Mouse (Mus musculus) hindbrain, embryonic 16.5 days (tissue): Measurements from ENCODE around the gene Ighmbp2. TPM values are rescaled to one million over a fixed set of nuclear protein-coding genes. Genes with fewer than 3 reads are reported as not detected.

Experiments
- ATAC-seq: fragments of 200-750 bp; cut with Nextera tagmentation; 2 replicates; pipeline ENCODE4 v1.8.0; 2017; ENCODE audit warnings: moderate TSS enrichment, moderate library complexity
- H3K27ac ChIP-seq: fragments of 300-500 bp; sonication (generic); 2 replicates; pipeline ENCODE4 v1.5.1; 2014; ENCODE audit warnings: low read depth, mild to moderate bottlenecking, control low read depth, low read length, moderate library complexity
- H3K27me3 ChIP-seq: fragments of 300-500 bp; sonication (generic); replicated peaks from 2 replicates; pipeline ENCODE4 v1.6.1; 2014; ENCODE audit warnings: low read length; ENCODE audit not compliant: control insufficient read depth, insufficient read depth
- H3K36me3 ChIP-seq: fragments of 300-500 bp; sonication (generic); 2 replicates; pipeline ENCODE4 v1.6.1; 2014; ENCODE audit warnings: mild to moderate bottlenecking, low read length, moderate library complexity, mixed read lengths; ENCODE audit not compliant: control insufficient read depth, insufficient read depth
- H3K4me1 ChIP-seq: fragments of 300-500 bp; sonication (generic); 2 replicates; pipeline ENCODE4 v1.6.1; 2014; ENCODE audit warnings: low read depth, low read length; ENCODE audit not compliant: control insufficient read depth, insufficient read depth
- H3K4me2 ChIP-seq: fragments of 300-500 bp; sonication (generic); 2 replicates; pipeline ENCODE4 v1.6.1; 2014; ENCODE audit warnings: mild to moderate bottlenecking, low read length, control low read depth, moderate library complexity
- H3K4me3 ChIP-seq: fragments of 300-500 bp; sonication (generic); 2 replicates; pipeline ENCODE4 v1.5.1; 2014; ENCODE audit warnings: mild to moderate bottlenecking, low read length, control low read depth, moderate library complexity
- H3K9ac ChIP-seq: fragments of 300-500 bp; sonication (generic); 2 replicates; pipeline ENCODE4 v1.6.1; 2014; ENCODE audit warnings: low read depth, mild to moderate bottlenecking, control low read depth, low read length, moderate library complexity
- H3K9me3 ChIP-seq: fragments of 300-500 bp; sonication (generic); 2 replicates; pipeline ENCODE4 v1.6.1; 2014; ENCODE audit warnings: mild to moderate bottlenecking, low read length, moderate library complexity; ENCODE audit not compliant: control insufficient read depth
- WGBS: fragments of 180-500 bp; shearing (Covaris S2); extraction: QIAGEN DNeasy Blood & Tissue Kit; methylation state at CpG from one replicate; pipeline ENCODE4 v1.1.7; 2014; 5-methylcytosine and 5-hydroxymethylcytosine counted together
- polyA plus RNA-seq: library from polyadenylated mRNA; unstranded; fragments of >200 nt; fragmentation: Nextera tagmentation; extraction: Ambion mirVana; gene quantifications from 2 replicates; pipeline ENCODE4 v1.2.1, GENCODE M21; 2015

Ighmbp2 gene
- polyA plus RNA-seq, 1 experiment from 2014 or later: 11.5 TPM

GRCm38 (mm10) chr19:3268218-3268980, 14.4 kb downstream of the Ighmbp2 start:
- Histone ChIP-seq H3K27ac (no peak overlapping the region), H3K4me3 (no peak overlapping the region), H3K9me3 (no peaks in the 10 kb centered on the region), H3K27me3 (no peaks in the 10 kb centered on the region), H3K36me3 (peaks cover 66% of the 10 kb centered on the region), H3K9ac (no peak overlapping the region), H3K4me2 (no peak overlapping the region), H3K4me1 (no peaks in the 10 kb centered on the region)
- 96% methylated on average over 17 of the region's 17 CpGs for WGBS
- ATAC-seq: no peak

GRCm38 (mm10) chr19:3267340-3267739, 15.5 kb downstream of the Ighmbp2 start:
- H3K36me3 ChIP-seq: peaks cover 57% of the 10 kb centered on the region
- 93% methylated on average over 4 of the region's 4 CpGs for WGBS

GRCm38 (mm10) chr19:3266676-3267075, 16.1 kb downstream of the Ighmbp2 start:
- WGBS: 94% methylated on average over 4 of the region's 4 CpGs
- Histone ChIP-seq H3K4me2 (no peak overlapping the region), H3K27ac (no peak overlapping the region), H3K4me1 (no peaks in the 10 kb centered on the region), H3K36me3 (peaks cover 54% of the 10 kb centered on the region), H3K27me3 (no peaks in the 10 kb centered on the region), H3K9ac (no peak overlapping the region), H3K9me3 (no peaks in the 10 kb centered on the region), H3K4me3 (no peak overlapping the region)
- ATAC-seq: no peak

More at GRCm38 (mm10) chr19:3267340-3267739, 15.5 kb downstream of the Ighmbp2 start:
- ATAC-seq: no peak
- no peaks in the 10 kb centered on the region for H3K4me1 ChIP-seq
- H3K4me2 ChIP-seq: no peak overlapping the region
- H3K4me3 ChIP-seq: no peak overlapping the region
- no peaks in the 10 kb centered on the region for H3K27me3 ChIP-seq
- H3K9ac ChIP-seq: no peak overlapping the region
- H3K27ac ChIP-seq: no peak overlapping the region
- H3K9me3 ChIP-seq: no peaks in the 10 kb centered on the region

- Histone ChIP-seq H3K9ac (no peak overlapping the region), H3K36me3 (peaks cover 55% of the 10 kb centered on the region)
- 90% methylated on average over 4 of the region's 5 CpGs for WGBS
Measured at GRCm38 (mm10) chr19:3266136-3266535, 16.7 kb downstream of the Ighmbp2 start.

GRCm38 (mm10) chr19:3265180-3265579, 17.6 kb downstream of the Ighmbp2 start:
- Histone ChIP-seq H3K9me3 (no peaks in the 10 kb centered on the region), H3K4me2 (no peak overlapping the region), H3K9ac (no peak overlapping the region), H3K36me3 (peaks cover 57% of the 10 kb centered on the region), H3K4me3 (no peak overlapping the region), H3K4me1 (no peaks in the 10 kb centered on the region), H3K27me3 (no peaks in the 10 kb centered on the region), H3K27ac (no peak overlapping the region)
- whole genome bisulfite sequencing: 96% methylated on average over 9 of the region's 9 CpGs
- no peak for ATAC-seq

More at GRCm38 (mm10) chr19:3266136-3266535, 16.7 kb downstream of the Ighmbp2 start:
- Histone ChIP-seq H3K27me3 (no peaks in the 10 kb centered on the region), H3K4me2 (no peak overlapping the region), H3K9me3 (no peaks in the 10 kb centered on the region), H3K4me1 (no peaks in the 10 kb centered on the region), H3K4me3 (no peak overlapping the region), H3K27ac (no peak overlapping the region)
- ATAC-seq: no peak

- over 99% methylated on average over 6 of the region's 6 CpGs for WGBS
- ATAC-seq: no peak
- H3K4me3 ChIP-seq: no peak overlapping the region
- no peaks in the 10 kb centered on the region for H3K27me3 ChIP-seq
- no peaks in the 10 kb centered on the region for H3K9me3 ChIP-seq
- no peak overlapping the region for H3K9ac ChIP-seq
- no peak overlapping the region for H3K4me2 ChIP-seq
- H3K4me1 ChIP-seq: no peaks in the 10 kb centered on the region
- H3K36me3 ChIP-seq: peaks cover 62% of the 10 kb centered on the region
- no peak overlapping the region for H3K27ac ChIP-seq
Measured at GRCm38 (mm10) chr19:3264348-3264747, 18.5 kb downstream of the Ighmbp2 start.

GRCm38 (mm10) chr19:3261764-3262525, 20.9 kb downstream of the Ighmbp2 start:
- H3K4me2 ChIP-seq: no peak overlapping the region
- peak; percentile 42; the same call in 1 of the 2 replicates for ATAC-seq
- H3K9ac ChIP-seq: no peak overlapping the region
- no peak overlapping the region for H3K27ac ChIP-seq
- WGBS: 87% methylated on average over 12 of the region's 12 CpGs
- H3K9me3 ChIP-seq: no peaks in the 10 kb centered on the region
- no peaks in the 10 kb centered on the region for H3K4me1 ChIP-seq
- peaks cover 51% of the 10 kb centered on the region for H3K36me3 ChIP-seq
- H3K27me3 ChIP-seq: no peaks in the 10 kb centered on the region
- H3K4me3 ChIP-seq: no peak overlapping the region

- H3K27me3 ChIP-seq: no peaks in the 10 kb centered on the region
- WGBS: 93% methylated on average over 7 of the region's 7 CpGs
- H3K4me2 ChIP-seq: no peak overlapping the region
- H3K9ac ChIP-seq: no peak overlapping the region
- H3K36me3 ChIP-seq: peaks cover 48% of the 10 kb centered on the region
- H3K4me3 ChIP-seq: no peak overlapping the region
- no peaks in the 10 kb centered on the region for H3K9me3 ChIP-seq
- H3K27ac ChIP-seq: no peak overlapping the region
- H3K4me1 ChIP-seq: no peaks in the 10 kb centered on the region
- no peak; the same call in 1 of the 2 replicates for ATAC-seq
Measured at GRCm38 (mm10) chr19:3261336-3261735, 21.5 kb downstream of the Ighmbp2 start.

GRCm38 (mm10) chr19:3260591-3260990, 22.2 kb downstream of the Ighmbp2 start:
- H3K9ac ChIP-seq: no peak overlapping the region
- H3K27me3 ChIP-seq: no peaks in the 10 kb centered on the region
- H3K36me3 ChIP-seq: peaks cover 42% of the 10 kb centered on the region
- H3K4me2 ChIP-seq: no peak overlapping the region
- no peak overlapping the region for H3K27ac ChIP-seq
- no peaks in the 10 kb centered on the region for H3K4me1 ChIP-seq
- no peak for ATAC-seq
- H3K4me3 ChIP-seq: no peak overlapping the region
- H3K9me3 ChIP-seq: no peaks in the 10 kb centered on the region
- 94% methylated on average over 3 of the region's 3 CpGs for WGBS
